Mouse (Mus musculus) midbrain, embryonic 16.5 days (tissue): ENCODE results near the gene Reck. TPM values are rescaled to one million over a fixed set of nuclear protein-coding genes. Genes with fewer than 3 reads are reported as not detected.

Experiments used
- polyA plus RNA-seq: library from polyadenylated mRNA; unstranded; fragments of >200 nt; fragmentation: Nextera tagmentation; extraction: Ambion mirVana; gene quantifications from 2 replicates; pipeline ENCODE4 v1.2.1, GENCODE M21; 2015

The Reck gene
- polyA plus RNA-seq, 1 experiment from 2014 or later: 4.4 TPM

Other genes with a start within 250 kb of the Reck start
- 13.5 and 14.7 TPM in 2 replicates for gene Npr2, start 243.6 kb upstream of the Reck start, polyA plus RNA-seq
- gene Spag8, start 221.9 kb upstream of the Reck start, polyA plus RNA-seq: 8.3 and 11.8 TPM in 2 replicates
- gene Hint2, start 219.1 kb upstream of the Reck start, polyA plus RNA-seq: 57.9 and 61.0 TPM in 2 replicates
- gene Tmem8b, start 206.6 kb upstream of the Reck start, polyA plus RNA-seq: 14.9 and 15.8 TPM in 2 replicates
- gene Fam221b, start 206.4 kb upstream of the Reck start, polyA plus RNA-seq: 0.97 and 1.1 TPM in 2 replicates
- not detected in 2 replicates for gene Olfr70, start 174.7 kb upstream of the Reck start, polyA plus RNA-seq
- 0.06 TPM in 1 of 2 replicates, not detected in the other for gene Olfr71, start 165.3 kb upstream of the Reck start, polyA plus RNA-seq
- 0.29 and 0.34 TPM in 2 replicates for gene Hrct1, start 148.3 kb upstream of the Reck start, polyA plus RNA-seq
- 0.15 TPM in 1 of 2 replicates, not detected in the other for gene Spaar, start 145.5 kb upstream of the Reck start, polyA plus RNA-seq
- gene Olfr159, start 104.5 kb upstream of the Reck start, polyA plus RNA-seq: not detected in 2 replicates
- not detected in 2 replicates for gene Olfr156, start 51.6 kb upstream of the Reck start, polyA plus RNA-seq
- not detected in 2 replicates for gene Olfr157, start 35.3 kb upstream of the Reck start, polyA plus RNA-seq
- not detected in 2 replicates for gene Olfr155, start 24.0 kb upstream of the Reck start, polyA plus RNA-seq
- 26.6 and 32.1 TPM in 2 replicates for gene Glipr2, start 81.9 kb downstream of the Reck start, polyA plus RNA-seq
- gene Ccin, start 108.0 kb downstream of the Reck start, polyA plus RNA-seq: not detected in 2 replicates
- gene Clta, start 128.9 kb downstream of the Reck start, polyA plus RNA-seq: 340 and 348 TPM in 2 replicates
- 29.9 TPM in 2 replicates for gene Gne, start 208.6 kb downstream of the Reck start, polyA plus RNA-seq